Mouse (Mus musculus) ZHBTc4 (cell line): ENCODE data around the gene Actn4.

Experiments used
- DNase-seq: peaks from one replicate; pipeline ENCODE4 v3.0.0-alpha.2; 2011; ENCODE audit warnings: low read depth, low spot score

Gene Actn4

DNA sequence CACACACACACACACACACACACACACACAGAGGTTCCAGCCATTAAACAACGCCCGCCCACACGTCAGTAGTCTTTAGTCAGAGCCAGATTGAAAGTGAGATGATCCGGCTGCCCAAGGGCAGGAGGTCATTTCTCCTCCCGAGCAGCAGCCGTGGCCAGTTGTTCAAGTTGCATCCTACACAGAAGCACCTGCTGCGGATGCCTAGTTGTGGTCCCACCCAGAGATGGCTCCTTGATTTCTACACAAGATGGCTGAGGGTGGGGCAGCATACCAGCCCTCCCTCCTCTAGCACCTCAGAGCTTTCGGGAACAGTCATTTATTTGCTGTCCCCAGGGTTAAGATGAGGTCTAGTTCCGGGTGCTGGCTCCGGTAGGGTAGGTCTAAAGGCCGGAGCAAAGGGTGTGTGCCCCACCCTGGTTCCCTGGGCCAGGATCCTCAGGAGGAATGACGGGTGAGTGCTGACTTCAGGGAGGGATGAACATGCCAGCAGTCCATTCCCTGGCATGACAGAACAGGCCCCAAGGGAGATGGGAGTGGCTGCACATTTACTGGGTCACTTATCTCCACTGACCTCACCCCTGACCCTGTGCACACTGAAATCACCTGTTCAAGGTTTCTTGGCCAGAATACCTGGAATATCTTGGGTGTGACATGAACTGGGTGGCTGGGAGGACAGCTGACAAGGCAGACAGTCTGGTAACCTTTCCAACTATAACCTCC is 7.7 kb upstream of the Actn4 start:
- DNase-seq = peak; percentile 93

DNA sequence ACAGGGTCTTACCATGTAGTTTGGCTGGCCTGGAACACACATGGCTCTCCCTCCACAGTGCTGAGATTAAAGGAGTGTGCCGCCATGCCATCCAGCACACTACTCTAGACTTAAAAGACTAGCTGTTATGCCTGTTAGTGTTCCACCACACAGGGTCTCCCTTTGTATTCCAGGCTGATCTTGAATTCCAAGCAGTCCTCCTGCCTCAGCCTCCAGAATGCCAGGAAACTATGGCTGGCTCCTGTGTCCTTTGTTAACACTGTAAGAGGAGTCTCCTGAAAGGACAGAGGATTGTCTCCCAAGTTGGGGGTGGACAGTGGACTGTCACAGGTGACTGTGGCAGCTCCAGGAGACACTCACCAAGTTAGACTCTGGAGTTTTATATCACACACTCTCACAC is 7.1 kb upstream of the Actn4 start:
- DNase-seq = peak; percentile 67

DNA sequence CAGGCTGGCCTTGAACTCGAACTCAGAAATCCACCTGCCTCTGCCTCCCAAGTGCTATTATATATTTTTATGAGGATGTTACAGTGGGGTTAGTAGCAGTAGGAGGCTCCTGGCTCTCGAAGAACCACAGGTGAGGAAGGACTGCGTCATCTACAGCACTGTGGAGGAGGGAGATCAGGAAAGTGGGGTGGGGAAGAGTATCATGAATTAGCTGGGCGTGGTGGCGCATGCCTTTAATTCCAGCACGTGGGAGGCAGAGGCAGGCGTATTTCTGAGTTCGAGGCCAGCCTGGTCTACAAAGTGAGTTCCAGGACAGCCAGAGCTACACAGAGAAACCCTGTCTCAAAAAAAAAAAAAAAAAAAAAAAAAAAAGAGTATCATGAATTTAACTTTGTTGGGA is 6.0 kb upstream of the Actn4 start:
- DNase-seq = peak; percentile 74

DNA sequence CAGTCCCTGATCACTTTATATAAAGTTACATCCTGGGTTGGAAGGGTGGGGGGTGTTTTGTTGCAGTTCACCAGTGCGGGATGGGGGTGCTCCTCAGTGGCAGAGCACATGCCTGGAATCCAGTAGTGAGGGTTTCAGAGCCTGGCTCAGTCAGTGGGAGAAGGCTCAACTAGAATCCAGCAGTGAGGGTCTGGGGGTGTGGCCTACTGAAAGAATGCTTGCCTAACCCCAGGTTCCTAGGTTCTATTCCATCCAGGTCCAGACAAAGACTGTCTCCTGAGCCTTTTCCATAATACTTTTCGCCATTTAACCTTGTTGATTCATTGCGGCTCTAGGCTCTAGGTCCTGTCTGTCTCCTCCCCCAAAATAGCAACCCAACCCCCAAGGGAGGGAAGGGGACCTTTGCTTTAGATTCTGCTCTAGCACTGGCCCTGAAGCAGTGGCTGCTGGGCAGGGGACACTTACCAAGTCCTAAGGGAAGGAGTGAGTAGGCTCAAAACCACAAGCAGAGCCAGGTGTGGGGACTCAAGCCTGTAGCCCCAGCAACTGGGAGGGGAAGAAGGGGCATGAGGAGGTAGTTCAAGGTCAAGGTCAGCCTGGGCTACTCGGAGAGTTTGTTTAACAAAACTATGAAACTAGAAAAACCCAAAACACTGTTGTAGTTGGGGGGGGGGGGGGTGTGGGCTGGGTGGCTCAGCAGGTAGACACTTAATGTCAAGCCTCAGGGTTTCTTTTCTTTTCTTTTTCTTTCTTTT is 4.8 kb upstream of the Actn4 start:
- DNase-seq = peak; percentile 85

DNA sequence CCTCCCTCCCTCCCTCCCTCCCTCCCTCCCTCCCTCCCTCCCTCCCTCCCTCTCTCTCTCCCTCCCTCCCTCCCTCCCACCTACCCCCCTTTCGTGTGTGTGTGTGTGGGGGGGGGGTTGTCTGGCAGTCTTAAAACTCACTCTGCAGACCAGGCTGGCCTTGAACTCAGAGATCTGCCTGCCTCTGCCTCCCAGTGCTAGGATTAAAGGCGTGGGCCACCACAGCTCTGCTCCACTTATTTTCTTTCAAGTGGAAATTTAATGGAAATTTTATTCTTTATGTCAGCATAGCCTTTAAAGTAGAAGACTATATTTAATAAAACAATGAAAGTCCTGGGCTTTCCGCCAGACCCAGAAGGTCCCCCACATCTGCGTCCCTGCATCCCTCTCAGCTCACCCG is 4.0 kb upstream of the Actn4 start:
- no peak for DNase-seq

DNA sequence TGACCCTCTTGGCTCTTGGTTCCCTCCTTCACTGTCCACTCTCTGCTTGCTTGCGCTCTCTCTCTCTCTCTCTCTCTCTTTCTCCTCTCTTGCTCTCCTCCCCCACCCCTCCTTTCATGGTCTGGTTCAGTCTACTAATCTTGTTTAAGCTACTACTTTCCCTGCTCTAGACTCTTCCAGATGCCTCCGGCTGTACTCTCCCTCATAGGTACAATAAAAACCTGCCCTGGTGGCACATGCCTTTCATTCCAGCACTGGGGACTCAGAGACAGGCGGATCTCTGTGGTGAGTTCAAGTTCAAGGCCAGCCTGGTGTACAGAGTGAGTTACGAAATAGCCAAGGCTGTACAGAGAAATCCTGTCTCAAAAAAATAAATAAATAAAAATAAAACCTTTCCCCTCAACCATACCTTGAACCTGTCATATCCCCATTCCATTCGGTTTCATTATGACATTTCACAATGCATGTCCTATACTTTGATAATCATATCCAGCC is 3.3 kb upstream of the Actn4 start:
- DNase-seq = peak; percentile 71

DNA sequence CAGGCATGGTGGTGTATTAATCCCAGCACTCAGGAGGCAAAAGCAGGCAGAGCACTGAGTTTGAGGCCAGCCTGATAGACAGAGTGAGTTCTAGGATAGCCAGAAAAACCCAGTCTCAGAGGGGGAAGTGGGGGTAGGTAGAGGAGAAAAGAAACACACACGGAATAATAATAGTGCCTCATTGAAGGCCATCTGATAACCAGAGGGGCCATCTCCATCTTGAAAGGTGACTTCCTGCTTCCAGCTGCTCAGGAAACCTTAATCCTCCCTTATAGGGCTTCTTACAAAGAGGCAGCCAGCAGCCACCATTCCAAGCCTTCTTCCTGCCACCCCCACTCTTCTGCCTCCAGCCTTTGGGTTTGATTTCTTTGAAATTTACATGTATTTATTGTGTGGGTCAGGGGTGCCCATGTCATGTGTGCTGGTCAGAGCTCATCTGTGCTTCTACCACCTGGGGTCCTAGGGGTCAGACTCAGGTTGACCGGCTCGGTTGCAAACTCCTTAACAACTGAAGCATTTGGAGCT is 1.3 kb upstream of the Actn4 start:
- peak; percentile 77 for DNase-seq

DNA sequence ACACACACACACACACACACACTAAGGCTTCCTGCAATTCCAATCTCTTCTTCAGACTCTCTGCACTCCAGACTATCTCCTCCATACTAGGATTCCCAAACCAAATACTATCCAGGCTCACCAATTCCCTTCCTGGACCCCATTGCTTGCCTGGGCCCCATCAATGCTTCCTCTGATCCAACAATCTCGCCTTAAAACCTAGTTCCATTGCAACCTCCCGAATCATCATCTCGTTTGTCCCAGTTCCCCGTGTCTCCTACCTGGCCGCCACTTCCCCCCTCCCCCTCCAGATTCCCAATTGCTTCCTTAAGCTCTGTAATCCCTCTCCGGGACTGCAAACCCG is 585 bp downstream of the Actn4 start:
- no peak for DNase-seq

DNA sequence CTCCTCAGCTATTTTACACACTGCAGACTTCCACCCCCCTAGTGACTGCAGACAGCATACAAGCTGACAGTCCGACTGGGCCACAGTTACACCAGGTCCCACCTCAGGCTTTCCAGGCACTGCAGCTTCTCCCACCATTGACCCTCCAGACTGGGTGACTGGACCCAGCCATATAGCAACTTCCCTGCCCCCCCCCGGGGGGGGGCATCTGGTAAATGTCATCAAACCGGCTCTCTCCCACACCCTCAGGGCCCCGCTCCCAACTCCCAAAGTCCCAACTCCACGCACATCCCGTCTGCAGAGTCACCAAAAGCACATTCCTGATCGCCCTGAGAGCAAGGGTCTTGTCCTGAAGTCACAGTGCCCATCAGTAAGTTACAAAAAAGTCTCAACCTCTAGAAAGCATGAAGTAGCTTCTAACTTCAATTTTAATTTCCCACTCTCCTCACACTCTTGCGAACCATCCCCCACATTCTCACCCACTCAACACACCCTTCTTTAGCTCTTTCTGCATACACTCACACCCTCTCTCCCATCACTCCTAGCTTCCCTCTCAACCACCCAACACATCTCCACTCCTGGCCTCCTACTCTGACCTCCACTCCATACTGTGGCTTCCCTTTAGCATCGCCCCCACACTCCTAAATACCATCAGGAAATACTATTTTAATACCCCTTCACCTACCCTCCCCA is 1.6 kb downstream of the Actn4 start:
- DNase-seq = no peak

DNA sequence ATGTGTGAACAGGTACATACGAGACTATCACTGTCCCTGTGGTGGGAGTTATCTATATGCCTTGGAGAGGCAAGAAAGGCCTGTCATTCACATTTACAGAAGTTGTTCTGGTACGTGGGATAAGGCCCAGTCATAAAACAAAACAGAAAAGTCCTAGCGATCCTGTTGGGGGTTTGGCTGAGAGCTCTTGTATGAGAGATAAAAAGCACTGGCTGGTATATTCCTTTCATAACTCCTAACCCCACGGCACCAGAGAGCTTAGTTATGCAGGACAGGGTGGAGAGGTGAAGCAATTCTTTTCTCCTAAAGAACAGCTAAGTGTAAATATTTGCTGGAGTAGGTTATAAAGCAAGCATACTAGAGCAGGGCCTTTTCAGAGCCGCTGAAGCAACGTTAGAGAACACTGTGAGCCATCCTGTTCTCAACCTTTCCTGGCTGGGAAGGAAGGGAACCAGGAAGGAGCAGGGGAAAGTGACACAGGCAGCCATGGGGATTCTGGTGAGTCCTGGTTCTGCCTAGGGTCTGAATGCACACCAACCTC is 2.6 kb downstream of the Actn4 start:
- no peak for DNase-seq

DNA sequence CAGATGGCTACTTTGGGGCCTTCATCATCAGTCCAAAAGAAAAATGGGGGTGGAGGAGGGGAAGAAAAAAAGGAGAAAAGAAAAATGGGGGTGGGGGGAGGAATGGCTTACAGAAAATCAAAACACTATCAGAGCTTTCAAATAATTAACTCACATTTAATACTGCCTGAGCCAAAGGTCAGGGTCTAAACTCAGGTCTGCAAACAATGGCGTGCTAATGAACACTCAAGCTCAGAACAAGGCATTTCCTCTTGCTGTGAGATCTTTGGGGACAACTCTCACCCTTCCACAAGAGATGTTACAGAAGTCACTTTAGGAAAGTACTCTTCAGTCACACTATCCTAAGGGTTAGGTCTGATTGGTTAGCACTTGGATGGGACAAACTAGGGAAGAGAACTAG is 3.4 kb downstream of the Actn4 start:
- no peak for DNase-seq

DNA sequence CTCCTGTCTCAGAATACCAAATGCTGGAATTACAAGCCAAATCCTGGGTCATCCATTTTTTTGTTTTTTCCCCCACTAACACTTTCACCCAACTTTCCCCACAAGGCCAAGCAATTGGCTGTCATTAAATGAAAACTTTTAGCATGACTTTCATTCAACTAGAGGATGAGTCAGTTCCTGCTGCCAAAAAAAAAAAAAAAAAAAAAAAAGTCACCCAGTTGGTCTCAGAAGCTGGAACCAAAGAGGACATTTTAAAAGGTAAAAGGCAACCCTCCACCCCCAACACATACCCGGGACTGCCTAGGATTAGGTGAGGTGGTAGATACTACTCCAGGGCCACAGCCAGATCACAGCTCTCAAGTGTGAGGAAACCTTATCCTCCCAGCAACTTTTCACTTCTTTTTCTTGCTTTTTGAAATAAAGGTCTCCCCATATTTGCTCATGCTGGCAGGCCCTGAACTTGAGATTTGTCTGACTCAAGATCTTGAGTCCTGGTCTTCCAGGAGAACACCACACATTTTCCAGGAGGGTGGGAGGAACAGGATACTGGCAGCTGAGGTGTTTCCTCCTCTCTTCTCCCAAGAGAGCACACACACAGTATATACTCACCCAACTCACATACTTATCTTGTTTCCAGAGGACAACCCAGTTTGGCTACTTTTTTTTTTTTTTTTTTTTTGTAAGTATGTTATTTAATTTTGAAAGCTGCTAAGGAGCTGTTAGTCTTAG is 4.0 kb downstream of the Actn4 start:
- DNase-seq = no peak

DNA sequence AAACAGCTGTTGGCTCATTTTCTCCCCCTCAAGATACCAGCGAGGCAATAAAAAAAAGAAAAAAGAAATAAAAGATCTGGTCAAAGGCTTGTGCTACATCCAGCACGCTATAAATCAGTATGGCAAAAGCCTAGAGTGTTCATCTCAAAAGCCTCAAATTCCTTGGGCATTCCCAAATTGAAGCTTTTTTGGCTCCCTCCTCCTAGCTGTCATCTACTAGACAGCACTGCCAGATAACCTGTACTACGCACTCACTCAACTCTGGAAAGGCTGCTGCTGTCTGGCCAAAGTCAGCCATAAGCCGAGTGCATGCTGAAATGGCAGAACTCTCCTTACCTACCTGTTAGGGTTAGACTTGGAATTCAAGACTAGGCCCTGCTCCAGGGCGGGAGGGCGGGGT is 4.9 kb downstream of the Actn4 start:
- no peak for DNase-seq

DNA sequence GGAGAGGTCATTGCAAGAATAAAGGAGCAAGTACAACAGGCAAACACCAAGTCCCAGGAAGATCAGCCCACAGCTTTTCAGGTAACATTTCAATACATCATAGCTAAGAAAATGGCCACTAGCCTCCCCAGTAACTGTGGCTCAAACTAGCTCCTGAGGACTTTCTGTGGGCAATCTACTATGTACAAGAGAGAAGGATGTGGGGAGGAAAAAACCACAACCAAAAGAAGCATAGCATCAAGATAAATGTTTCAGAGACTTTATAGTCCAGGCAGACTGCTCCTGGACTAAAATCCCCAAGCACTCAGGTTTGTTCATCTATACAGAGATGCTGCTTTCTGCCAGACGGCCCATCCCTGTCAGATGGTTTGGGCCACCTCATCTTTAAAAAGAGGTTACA is 5.9 kb downstream of the Actn4 start:
- DNase-seq = no peak

DNA sequence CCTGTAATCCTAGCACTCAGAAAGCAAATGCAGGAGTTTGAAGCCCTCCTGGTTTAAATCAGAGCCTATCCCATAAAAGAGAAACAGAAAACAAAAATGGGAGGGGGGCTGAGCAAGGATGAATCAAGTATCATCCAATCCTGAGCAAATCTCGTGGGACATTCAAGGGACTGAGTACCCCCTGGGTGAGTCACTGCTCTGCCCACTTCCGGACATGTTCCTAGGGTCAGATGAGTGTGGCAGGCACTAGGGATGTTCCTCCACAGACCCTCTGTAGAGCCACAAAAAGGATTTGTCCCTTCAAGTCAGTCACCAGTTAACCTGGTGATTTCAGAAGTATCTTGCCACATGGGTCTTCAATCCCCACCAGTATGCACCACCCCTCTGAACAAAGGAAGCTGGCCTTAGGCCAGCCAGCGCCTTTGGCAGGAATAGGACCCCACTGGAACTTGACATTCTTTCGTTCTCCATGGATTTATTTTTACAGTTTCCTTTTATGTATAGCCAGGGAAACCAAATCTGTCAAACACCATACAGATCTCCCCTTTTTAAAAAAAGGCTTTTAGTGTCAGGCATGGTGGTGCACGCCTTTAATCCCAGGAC is 6.7 kb downstream of the Actn4 start:
- no peak for DNase-seq

DNA sequence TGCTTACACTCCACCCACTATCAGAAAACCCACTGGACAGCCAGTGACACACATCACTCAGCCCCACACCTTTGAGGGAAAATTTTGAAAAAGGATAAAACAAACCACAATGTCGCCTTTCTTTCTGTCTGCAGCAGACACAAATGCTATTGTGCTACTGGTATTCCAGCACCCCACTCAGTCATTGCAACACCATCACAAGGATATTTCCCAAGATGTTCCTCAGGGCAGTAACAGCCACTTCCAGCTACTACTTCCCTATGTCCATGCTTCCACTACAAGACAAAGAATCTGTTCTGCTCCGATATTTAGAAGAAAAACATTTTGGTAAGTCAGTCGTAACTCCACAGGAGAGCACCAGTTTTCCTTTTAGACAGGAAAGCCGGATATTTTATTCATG is 7.4 kb downstream of the Actn4 start:
- DNase-seq = no peak

DNA sequence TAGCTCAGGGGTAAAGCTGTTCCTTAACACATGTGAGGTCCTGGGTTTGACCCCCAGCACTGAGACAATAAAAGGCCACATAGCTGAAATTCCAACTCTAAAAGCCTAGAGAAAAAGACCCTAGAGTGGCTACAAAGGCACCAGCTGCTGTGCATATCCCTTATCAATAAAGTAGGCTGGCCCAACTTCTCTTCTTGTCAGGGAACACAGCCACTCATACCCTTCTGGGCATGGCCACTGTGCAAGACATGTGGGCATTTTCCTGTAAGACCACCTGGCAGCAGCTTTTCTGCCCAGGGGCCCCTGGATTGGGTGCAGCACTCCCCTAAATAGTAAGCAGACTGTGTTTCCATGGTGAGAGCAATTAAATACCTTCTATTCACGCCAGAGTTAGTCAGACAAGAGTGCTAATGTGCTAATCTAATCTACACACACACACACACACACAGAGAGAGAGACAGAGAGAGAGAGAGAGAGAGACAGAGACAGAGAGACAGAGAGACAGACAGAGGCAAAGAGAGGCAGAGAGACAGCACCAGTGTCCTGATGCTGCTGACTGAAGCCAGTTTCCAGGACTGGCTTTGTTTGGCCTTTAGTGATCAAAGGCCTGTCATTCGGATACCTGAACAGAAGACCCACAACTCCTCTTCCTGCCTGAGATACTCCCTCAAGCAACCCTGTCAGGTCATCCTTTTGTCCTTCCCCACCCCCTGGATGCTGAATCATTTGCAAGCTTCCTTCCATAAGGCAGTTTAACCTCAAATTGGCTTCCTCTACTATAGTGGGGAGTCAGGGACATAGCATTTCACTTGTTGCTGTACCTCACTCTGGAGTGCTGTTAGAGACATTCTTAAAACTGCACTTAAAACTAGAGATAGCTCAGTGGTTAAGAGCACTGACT is 8.4 kb downstream of the Actn4 start:
- DNase-seq = no peak

DNA sequence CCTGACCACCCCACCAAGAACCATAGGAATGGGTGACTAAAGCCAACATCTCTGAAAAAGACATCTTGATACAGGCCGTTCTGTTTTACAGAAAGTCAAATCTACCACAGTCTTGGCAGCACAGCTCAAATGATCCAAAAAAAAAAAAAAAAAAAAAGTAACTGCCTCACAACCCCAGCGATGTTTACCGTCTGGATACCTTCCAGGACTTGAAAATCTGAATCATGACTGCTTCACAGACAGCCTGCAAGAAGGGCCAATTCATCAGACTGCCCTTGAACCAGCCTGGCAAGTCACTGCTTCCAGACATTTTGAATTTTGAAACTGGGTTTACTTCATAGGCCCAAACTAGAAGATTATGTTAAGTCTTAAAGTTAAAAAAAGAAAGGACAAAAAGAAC is 9.4 kb downstream of the Actn4 start:
- DNase-seq = no peak

DNA sequence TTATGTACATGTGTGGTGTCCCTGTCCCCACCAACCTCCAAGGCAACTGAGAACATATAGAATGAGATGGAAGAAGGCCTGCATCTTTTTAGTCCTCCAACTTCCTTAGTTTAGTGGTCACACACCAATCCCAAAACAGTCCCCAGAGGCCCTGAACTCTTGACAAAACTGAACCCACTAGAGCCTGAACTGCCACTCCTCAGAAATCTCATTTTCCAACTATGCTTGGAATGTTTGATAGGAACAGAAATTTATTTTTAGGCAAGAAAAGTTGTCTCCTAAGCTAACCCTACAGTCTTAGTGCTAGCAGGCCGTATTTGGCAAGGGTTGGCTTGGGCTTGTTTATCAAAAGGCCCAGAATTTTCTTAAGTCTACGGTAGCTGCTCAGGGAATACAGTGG is 10.4 kb downstream of the Actn4 start:
- no peak for DNase-seq
